Mouse (Mus musculus): ENCODE measurements around the gene Sumo3. TPM values are rescaled to one million over a fixed set of nuclear protein-coding genes. Genes with fewer than 3 reads are reported as not detected.

Sumo3 gene
- polyA plus RNA-seq, 1 experiment from 2014 or later, result 282 TPM

GRCm38 (mm10) chr10:77616926-77617325 lies 11.0 kb downstream of the Sumo3 start:
- H3K36me3 ChIP-seq, result peaks cover 56% of the 10 kb centered on the region
- no peak overlapping the region for H3K9ac ChIP-seq
- H3K4me1 ChIP-seq (replicated peaks), result peaks cover 6% of the 10 kb centered on the region
- no peaks in the 10 kb centered on the region for H3K9me3 ChIP-seq
- ATAC-seq (ENCODE audit: low FRiP score, low read depth), result no peak
- H3K4me2 ChIP-seq, result no peak overlapping the region
- 96% methylated on average over 7 of the region's 7 CpGs for WGBS
- no peaks in the 10 kb centered on the region for H3K27me3 ChIP-seq
- H3K27ac ChIP-seq (replicated peaks), result no peak overlapping the region
- no peak overlapping the region for H3K4me3 ChIP-seq

GRCm38 (mm10) chr10:77621546-77621945 lies 15.6 kb downstream of the Sumo3 start:
- no peaks in the 10 kb centered on the region for H3K9me3 ChIP-seq
- H3K4me1 ChIP-seq (replicated peaks), result peaks cover 43% of the 10 kb centered on the region
- peak overlapping the region; percentile 67 for H3K4me2 ChIP-seq
- no peak; the same call in 1 of the 2 replicates for ATAC-seq (ENCODE audit: low FRiP score, low read depth)
- H3K27ac ChIP-seq (replicated peaks), result peak overlapping the region; percentile 91
- H3K27me3 ChIP-seq, result no peaks in the 10 kb centered on the region
- H3K4me3 ChIP-seq, result peak overlapping the region; percentile 76
- WGBS, result 78% methylated on average over 8 of the region's 8 CpGs
- peaks cover 19% of the 10 kb centered on the region for H3K36me3 ChIP-seq
- H3K9ac ChIP-seq, result peak overlapping the region; percentile 83

- Histone ChIP-seq H3K4me1 (replicated peaks) (peaks cover 47% of the 10 kb centered on the region), H3K9me3 (no peaks in the 10 kb centered on the region), H3K27ac (replicated peaks) (peak within 1 kb of the TSS; percentile 91), H3K36me3 (peaks cover 11% of the 10 kb centered on the region), H3K4me3 (peak within 1 kb of the TSS; percentile 76), H3K27me3 (no peaks in the 10 kb centered on the region), H3K4me2 (peak within 1 kb of the TSS; percentile 67), H3K9ac (peak within 1 kb of the TSS; percentile 83)
- WGBS, result under 1% methylated on average over 77 of the region's 96 CpGs
- ATAC-seq (ENCODE audit: low FRiP score, low read depth), result peak; percentile 89
Measured at GRCm38 (mm10) chr10:77622055-77622988, 16.4 kb downstream of the Sumo3 start, which contains the start of gene Ube2g2. Ube2g2 (plus strand) TSS chr10:77622275.

GRCm38 (mm10) chr10:77623069-77623492 lies 17.2 kb downstream of the Sumo3 start:
- Histone ChIP-seq H3K4me3 (peak overlapping the region; percentile 76), H3K9ac (peak overlapping the region; percentile 83), H3K27ac (replicated peaks) (peak overlapping the region; percentile 91), H3K4me2 (peak overlapping the region; percentile 67), H3K36me3 (peaks cover 4% of the 10 kb centered on the region; the same call in 1 of the 2 replicates), H3K9me3 (no peaks in the 10 kb centered on the region), H3K27me3 (no peaks in the 10 kb centered on the region), H3K4me1 (replicated peaks) (peaks cover 49% of the 10 kb centered on the region)
- WGBS, result 4% methylated on average over 8 of the region's 8 CpGs
- peak; percentile 31; the same call in 1 of the 2 replicates for ATAC-seq (ENCODE audit: low FRiP score, low read depth)

GRCm38 (mm10) chr10:77623639-77624400 lies 17.9 kb downstream of the Sumo3 start:
- peak overlapping the region; percentile 83; the same call in 1 of the 2 replicates for H3K9ac ChIP-seq
- peak overlapping the region; percentile 67 for H3K4me2 ChIP-seq
- ATAC-seq (ENCODE audit: low FRiP score, low read depth), result no peak
- H3K9me3 ChIP-seq, result no peaks in the 10 kb centered on the region
- peak overlapping the region; percentile 76 for H3K4me3 ChIP-seq
- H3K4me1 ChIP-seq (replicated peaks), result peaks cover 49% of the 10 kb centered on the region
- 0 out of 2 replicates have a peak, but pooled peaks cover 3% of the 10 kb centered on the region for H3K36me3 ChIP-seq
- H3K27me3 ChIP-seq, result no peaks in the 10 kb centered on the region
- H3K27ac ChIP-seq (replicated peaks), result no peak overlapping the region
- 92% methylated on average over 10 of the region's 10 CpGs for WGBS

GRCm38 (mm10) chr10:77624570-77624995 lies 18.7 kb downstream of the Sumo3 start:
- no peak overlapping the region for H3K4me3 ChIP-seq
- no peaks in the 10 kb centered on the region for H3K9me3 ChIP-seq
- no peak for ATAC-seq (ENCODE audit: low FRiP score, low read depth)
- 66% methylated on average over 7 of the region's 7 CpGs for WGBS
- no peaks in the 10 kb centered on the region for H3K36me3 ChIP-seq
- peaks cover 49% of the 10 kb centered on the region for H3K4me1 ChIP-seq (replicated peaks)
- H3K27ac ChIP-seq (replicated peaks), result no peak overlapping the region
- no peak overlapping the region for H3K9ac ChIP-seq
- H3K4me2 ChIP-seq, result 0 out of 2 replicates have a peak overlapping the region, but pooled peaks have one; percentile 67
- no peaks in the 10 kb centered on the region for H3K27me3 ChIP-seq

GRCm38 (mm10) chr10:77626036-77626435 lies 20.1 kb downstream of the Sumo3 start:
- Histone ChIP-seq H3K9me3 (no peaks in the 10 kb centered on the region), H3K4me1 (replicated peaks) (peaks cover 49% of the 10 kb centered on the region), H3K27me3 (no peaks in the 10 kb centered on the region)

GRCm38 (mm10) chr10:77626591-77626990 lies 20.7 kb downstream of the Sumo3 start:
- Histone ChIP-seq H3K4me3 (no peak overlapping the region), H3K27ac (replicated peaks) (no peak overlapping the region), H3K9me3 (no peaks in the 10 kb centered on the region), H3K4me2 (no peak overlapping the region), H3K4me1 (replicated peaks) (peaks cover 46% of the 10 kb centered on the region), H3K27me3 (no peaks in the 10 kb centered on the region), H3K9ac (no peak overlapping the region), H3K36me3 (0 out of 2 replicates have a peak, but pooled peaks cover 3% of the 10 kb centered on the region)
- ATAC-seq (ENCODE audit: low FRiP score, low read depth), result no peak
- 63% methylated on average over 7 of the region's 7 CpGs for WGBS

More at GRCm38 (mm10) chr10:77626036-77626435, 20.1 kb downstream of the Sumo3 start:
- Histone ChIP-seq H3K4me3 (no peak overlapping the region), H3K36me3 (no peaks in the 10 kb centered on the region), H3K4me2 (no peak overlapping the region), H3K9ac (no peak overlapping the region), H3K27ac (replicated peaks) (no peak overlapping the region)
- ATAC-seq (ENCODE audit: low FRiP score, low read depth), result no peak
- WGBS, result 90% methylated on average over 7 of the region's 7 CpGs

- no peak overlapping the region for H3K9ac ChIP-seq
- peaks cover 9% of the 10 kb centered on the region; the same call in 1 of the 2 replicates for H3K36me3 ChIP-seq
- no peaks in the 10 kb centered on the region for H3K9me3 ChIP-seq
- H3K27me3 ChIP-seq, result no peaks in the 10 kb centered on the region
- no peak overlapping the region for H3K4me3 ChIP-seq
- WGBS, result 27% methylated on average over 2 of the region's 2 CpGs
- H3K4me2 ChIP-seq, result no peak overlapping the region
- ATAC-seq (ENCODE audit: low FRiP score, low read depth), result peak; percentile 67
- no peak overlapping the region for H3K27ac ChIP-seq (replicated peaks)
- peaks cover 42% of the 10 kb centered on the region for H3K4me1 ChIP-seq (replicated peaks)
Measured at GRCm38 (mm10) chr10:77627497-77627896, 21.6 kb downstream of the Sumo3 start.

GRCm38 (mm10) chr10:77629163-77629562 lies 23.3 kb downstream of the Sumo3 start:
- Histone ChIP-seq H3K9ac (no peak overlapping the region), H3K27ac (replicated peaks) (no peak overlapping the region), H3K36me3 (peaks cover 13% of the 10 kb centered on the region), H3K4me2 (no peak overlapping the region), H3K4me3 (no peak overlapping the region), H3K27me3 (no peaks in the 10 kb centered on the region), H3K4me1 (replicated peaks) (peaks cover 31% of the 10 kb centered on the region), H3K9me3 (no peaks in the 10 kb centered on the region)
- no peak for ATAC-seq (ENCODE audit: low FRiP score, low read depth)
- WGBS, result 89% methylated on average over 3 of the region's 3 CpGs

GRCm38 (mm10) chr10:77629970-77630369 lies 24.1 kb downstream of the Sumo3 start:
- Histone ChIP-seq H3K4me3 (no peak overlapping the region), H3K27me3 (no peaks in the 10 kb centered on the region), H3K36me3 (peaks cover 13% of the 10 kb centered on the region), H3K4me2 (no peak overlapping the region), H3K4me1 (replicated peaks) (peaks cover 29% of the 10 kb centered on the region), H3K9me3 (no peaks in the 10 kb centered on the region), H3K9ac (no peak overlapping the region), H3K27ac (replicated peaks) (no peak overlapping the region)
- ATAC-seq (ENCODE audit: low FRiP score, low read depth), result no peak
- WGBS, result 96% methylated on average over 1 of the region's 1 CpGs
